Mouse (Mus musculus) mouse trophoblast stem cell (cell line): ENCODE measurements around the gene Fbxl17.

ENCODE experiments used
- in situ Hi-C, 2 experiments: fragments of 300-500 bp; cut with MseI, MboI; formaldehyde crosslinking; loops; 2 replicates in 1 of 2; 3 replicates in 1 of 2; pipeline ENCODE4 v1.15.1; 2025

The Fbxl17 gene

GRCm38 (mm10) chr17:63057740-63058388 is 442.0 kb downstream of the Fbxl17 start:
- in situ Hi-C loops = no loop called here

- in situ Hi-C loops = no loop called here
Observed at GRCm38 (mm10) chr17:63056976-63057375, 442.8 kb downstream of the Fbxl17 start.

- in situ Hi-C loops = no loop called here
Observed at GRCm38 (mm10) chr17:63053311-63053710, 446.5 kb downstream of the Fbxl17 start.

GRCm38 (mm10) chr17:63046401-63046800 is 453.4 kb downstream of the Fbxl17 start:
- in situ Hi-C loops = no loop called here

- in situ Hi-C loops = no loop called here
Observed at GRCm38 (mm10) chr17:63045297-63045696, 454.5 kb downstream of the Fbxl17 start.

GRCm38 (mm10) chr17:63043046-63043675 is 456.7 kb downstream of the Fbxl17 start:
- in situ Hi-C loops = no loop called here

GRCm38 (mm10) chr17:63037562-63037961 is 462.3 kb downstream of the Fbxl17 start:
- in situ Hi-C loops = no loop called here

GRCm38 (mm10) chr17:63033141-63033540 is 466.7 kb downstream of the Fbxl17 start:
- in situ Hi-C loops = no loop called here

GRCm38 (mm10) chr17:63029105-63029504 is 470.7 kb downstream of the Fbxl17 start:
- in situ Hi-C loops = no loop called here

GRCm38 (mm10) chr17:63025238-63025637 is 474.6 kb downstream of the Fbxl17 start:
- in situ Hi-C loops = no loop called here

GRCm38 (mm10) chr17:63017605-63018167 is 482.1 kb downstream of the Fbxl17 start:
- in situ Hi-C loops = no loop called here

- in situ Hi-C loops = no loop called here
Observed at GRCm38 (mm10) chr17:63012571-63012923, 487.3 kb downstream of the Fbxl17 start.

- in situ Hi-C loops = no loop called here
Observed at GRCm38 (mm10) chr17:63011893-63012570, 487.8 kb downstream of the Fbxl17 start.

- in situ Hi-C loops = no loop called here
Observed at GRCm38 (mm10) chr17:63010830-63011229, 489.0 kb downstream of the Fbxl17 start.

- in situ Hi-C loops = no loop called here
Observed at GRCm38 (mm10) chr17:63008788-63009187, 491.0 kb downstream of the Fbxl17 start.

GRCm38 (mm10) chr17:63008277-63008676 is 491.5 kb downstream of the Fbxl17 start:
- in situ Hi-C loops = no loop called here

GRCm38 (mm10) chr17:63007876-63008275 is 491.9 kb downstream of the Fbxl17 start:
- in situ Hi-C loops = no loop called here
